Mouse (Mus musculus) neural tube, embryonic 12.5 days (tissue): Measurements from ENCODE around the gene Dyrk1a. TPM values are rescaled to one million over a fixed set of nuclear protein-coding genes. Genes with fewer than 3 reads are reported as not detected.

ENCODE experiments used
- ATAC-seq: fragments of 200-750 bp; cut with Nextera tagmentation; 2 replicates; pipeline ENCODE4 v1.8.0; 2017; ENCODE audit warnings: low read depth, mild to moderate bottlenecking, moderate TSS enrichment, moderate library complexity; ENCODE audit not compliant: low FRiP score
- H3K27ac ChIP-seq: fragments of 300-500 bp; sonication (generic); 2 replicates; pipeline ENCODE4 v1.5.1; 2016
- H3K27me3 ChIP-seq: fragments of 300-500 bp; sonication (generic); replicated peaks from 2 replicates; pipeline ENCODE4 v1.6.1; 2016; ENCODE audit warnings: mild to moderate bottlenecking
- H3K36me3 ChIP-seq: fragments of 300-500 bp; sonication (generic); 2 replicates; pipeline ENCODE4 v1.6.1; 2016; ENCODE audit warnings: mild to moderate bottlenecking
- H3K4me1 ChIP-seq: fragments of 300-500 bp; sonication (generic); 2 replicates; pipeline ENCODE4 v1.6.1; 2016
- H3K4me2 ChIP-seq: fragments of 300-500 bp; sonication (generic); replicated peaks from 2 replicates; pipeline ENCODE4 v1.6.1; 2016; ENCODE audit warnings: mild to moderate bottlenecking
- H3K4me3 ChIP-seq: fragments of 300-500 bp; sonication (generic); 2 replicates; pipeline ENCODE4 v1.5.1; 2016
- H3K9ac ChIP-seq: fragments of 300-500 bp; sonication (generic); 2 replicates; pipeline ENCODE4 v1.6.1; 2016; ENCODE audit warnings: mild to moderate bottlenecking
- H3K9me3 ChIP-seq: fragments of 300-500 bp; sonication (generic); 2 replicates; pipeline ENCODE4 v1.6.1; 2016; ENCODE audit warnings: mild to moderate bottlenecking
- WGBS: fragments of 180-500 bp; shearing (Covaris S2); methylation state at CpG from one replicate; pipeline ENCODE4 v1.1.7; 2016; 5-methylcytosine and 5-hydroxymethylcytosine counted together
- polyA plus RNA-seq: library from polyadenylated mRNA; unstranded; fragments of >200 nt; fragmentation: Nextera tagmentation; extraction: Ambion mirVana; gene quantifications from 2 replicates; pipeline ENCODE4 v1.2.1, GENCODE M21; 2016

Dyrk1a gene
- polyA plus RNA-seq, 1 experiment from 2014 or later: 10.0 TPM

DNA sequence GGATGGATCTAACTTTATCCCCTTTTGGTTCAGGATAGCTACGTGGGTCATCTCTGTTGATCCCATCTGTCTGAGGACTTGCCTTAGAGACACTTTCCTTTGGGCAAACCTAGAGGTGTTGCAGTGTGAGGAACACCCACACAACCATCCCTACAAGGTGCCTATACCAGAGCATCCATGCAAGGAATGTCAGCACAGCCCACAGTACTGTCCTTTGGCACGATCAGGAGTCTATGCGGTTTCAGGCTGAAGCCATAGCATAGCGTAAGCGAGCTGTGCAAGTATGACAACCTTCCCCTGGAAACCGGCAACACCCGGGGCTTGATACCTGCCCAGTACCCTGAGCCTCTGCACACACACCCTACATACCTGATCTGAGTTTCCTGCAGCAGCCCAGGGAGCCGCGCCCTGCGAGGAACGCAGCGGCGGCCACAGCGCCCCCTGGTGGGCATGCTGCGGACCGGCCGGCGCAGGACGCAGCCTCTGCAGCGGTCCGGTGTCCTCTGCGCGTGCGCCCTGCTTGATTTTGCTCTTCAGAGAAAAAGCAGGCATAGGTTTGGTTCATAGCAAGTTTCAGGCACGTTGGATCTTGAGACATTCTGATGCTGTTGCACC, 143.8 kb downstream of the Dyrk1a start:
- 0 out of 2 replicates have a peak overlapping the region, but pooled peaks have one; percentile 26 for H3K9ac ChIP-seq
- no peak overlapping the region for H3K27ac ChIP-seq
- H3K27me3 ChIP-seq: no peaks in the 10 kb centered on the region
- H3K4me3 ChIP-seq: peak overlapping the region; percentile 16
- peak; percentile 87 for ATAC-seq
- H3K4me1 ChIP-seq: peaks cover 17% of the 10 kb centered on the region
- H3K36me3 ChIP-seq: no peaks in the 10 kb centered on the region
- WGBS: 11% methylated on average over 25 of the region's 25 CpGs
- H3K4me2 ChIP-seq: peak overlapping the region; percentile 57
- peaks cover 5% of the 10 kb centered on the region; the same call in 1 of the 2 replicates for H3K9me3 ChIP-seq

DNA sequence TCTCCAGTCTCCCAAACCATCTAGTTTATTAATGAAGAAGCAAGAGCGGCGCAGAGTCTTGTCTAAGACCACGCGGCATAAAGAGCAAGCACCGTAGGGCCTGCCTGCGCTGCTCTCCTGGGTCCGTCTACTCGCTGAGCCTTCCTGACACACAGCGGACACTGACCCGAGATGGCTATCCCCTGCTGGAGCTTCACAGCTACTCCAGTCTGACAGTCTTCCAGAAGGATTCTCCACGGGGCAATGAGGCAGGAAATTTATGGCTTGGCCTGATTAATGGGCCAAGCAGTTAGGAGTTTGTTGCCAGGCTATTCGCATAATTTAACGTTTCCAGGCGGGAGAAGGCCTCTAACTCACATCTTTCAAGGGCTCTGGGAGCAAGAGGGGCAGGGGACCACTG, 144.7 kb downstream of the Dyrk1a start:
- peaks cover 5% of the 10 kb centered on the region; the same call in 1 of the 2 replicates for H3K9me3 ChIP-seq
- ATAC-seq: peak; percentile 90
- peaks cover 17% of the 10 kb centered on the region for H3K4me1 ChIP-seq
- no peaks in the 10 kb centered on the region for H3K27me3 ChIP-seq
- H3K4me2 ChIP-seq: peak overlapping the region; percentile 57
- no peak overlapping the region for H3K27ac ChIP-seq
- H3K36me3 ChIP-seq: no peaks in the 10 kb centered on the region
- no peak overlapping the region for H3K9ac ChIP-seq
- no peak overlapping the region for H3K4me3 ChIP-seq
- 21% methylated on average over 14 of the region's 14 CpGs for whole genome bisulfite sequencing

GRCm38 (mm10) chr16:94717051-94717450, 147.2 kb downstream of the Dyrk1a start:
- no peaks in the 10 kb centered on the region for H3K36me3 ChIP-seq

DNA sequence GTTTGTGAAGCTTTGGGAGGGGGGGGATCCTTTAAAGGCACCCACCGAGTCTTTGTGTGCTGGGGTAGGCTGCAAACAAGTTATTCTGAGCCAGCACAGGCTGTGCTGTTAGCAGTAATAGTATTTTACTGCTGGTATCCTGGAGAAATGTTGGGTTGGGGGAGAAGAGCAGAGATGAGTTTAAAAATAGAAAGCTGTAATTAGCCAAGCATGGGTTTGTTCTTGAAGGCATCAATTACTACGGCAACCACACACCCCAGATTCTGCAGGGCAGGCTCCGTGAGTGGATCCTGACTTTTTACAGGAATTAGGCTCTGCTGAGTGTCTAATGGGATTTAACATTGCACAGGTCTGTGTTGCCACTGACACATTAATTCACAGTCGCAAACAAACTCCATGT, 149.1 kb downstream of the Dyrk1a start:
- Histone ChIP-seq H3K4me3 (no peak overlapping the region), H3K27ac (no peak overlapping the region), H3K27me3 (no peaks in the 10 kb centered on the region), H3K4me2 (no peak overlapping the region), H3K9me3 (peaks cover 5% of the 10 kb centered on the region; the same call in 1 of the 2 replicates), H3K9ac (no peak overlapping the region), H3K4me1 (peaks cover 11% of the 10 kb centered on the region), H3K36me3 (no peaks in the 10 kb centered on the region)
- 66% methylated on average over 4 of the region's 4 CpGs for WGBS
- no peak for ATAC-seq

More at GRCm38 (mm10) chr16:94717051-94717450, 147.2 kb downstream of the Dyrk1a start:
- Histone ChIP-seq H3K4me1 (peaks cover 17% of the 10 kb centered on the region), H3K27me3 (no peaks in the 10 kb centered on the region), H3K27ac (no peak overlapping the region), H3K9ac (no peak overlapping the region), H3K4me3 (no peak overlapping the region), H3K4me2 (no peak overlapping the region), H3K9me3 (peaks cover 5% of the 10 kb centered on the region; the same call in 1 of the 2 replicates)
- WGBS: 95% methylated on average over 11 of the region's 11 CpGs
- ATAC-seq: no peak

DNA sequence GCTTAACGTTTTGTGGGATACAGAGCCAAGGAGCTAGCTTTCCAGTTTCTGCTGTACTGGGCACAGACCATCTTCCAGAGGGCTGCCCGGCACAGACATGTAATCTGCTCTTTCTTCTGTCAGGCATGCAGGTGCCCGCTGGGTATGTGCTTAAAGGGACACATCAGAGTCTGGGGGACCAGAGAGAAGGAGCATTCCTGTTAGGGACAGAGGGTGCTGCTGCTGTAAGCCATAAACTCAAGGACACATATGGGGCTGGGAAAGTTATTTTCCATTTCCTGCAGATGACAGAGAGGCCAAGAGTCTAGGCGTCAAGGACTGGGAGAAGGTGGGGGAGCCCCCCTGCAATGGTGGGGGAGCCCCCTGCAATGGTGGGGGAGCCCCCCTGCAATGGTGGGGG, 149.7 kb downstream of the Dyrk1a start:
- no peak overlapping the region for H3K27ac ChIP-seq
- H3K36me3 ChIP-seq: no peaks in the 10 kb centered on the region
- no peak overlapping the region for H3K4me3 ChIP-seq
- WGBS: 84% methylated on average over 4 of the region's 4 CpGs
- no peak overlapping the region for H3K9ac ChIP-seq
- peaks cover 5% of the 10 kb centered on the region for H3K4me1 ChIP-seq
- peaks cover 5% of the 10 kb centered on the region; the same call in 1 of the 2 replicates for H3K9me3 ChIP-seq
- ATAC-seq: no peak
- H3K4me2 ChIP-seq: no peak overlapping the region
- no peaks in the 10 kb centered on the region for H3K27me3 ChIP-seq

- 65% methylated on average over 7 of the region's 7 CpGs for WGBS
- Histone ChIP-seq H3K36me3 (no peaks in the 10 kb centered on the region), H3K27ac (no peak overlapping the region), H3K9me3 (peaks cover 5% of the 10 kb centered on the region; the same call in 1 of the 2 replicates), H3K4me3 (no peak overlapping the region), H3K4me2 (no peak overlapping the region), H3K9ac (no peak overlapping the region), H3K27me3 (no peaks in the 10 kb centered on the region), H3K4me1 (peaks cover 6% of the 10 kb centered on the region)
- ATAC-seq: no peak
Observed at GRCm38 (mm10) chr16:94720476-94721153, 150.8 kb downstream of the Dyrk1a start.

- no peak overlapping the region for H3K9ac ChIP-seq
- no peak overlapping the region for H3K4me2 ChIP-seq
- ATAC-seq: no peak
- peaks cover 6% of the 10 kb centered on the region for H3K4me1 ChIP-seq
- H3K4me3 ChIP-seq: no peak overlapping the region
- no peaks in the 10 kb centered on the region for H3K36me3 ChIP-seq
- 80% methylated on average over 10 of the region's 10 CpGs for WGBS
- H3K27me3 ChIP-seq: no peaks in the 10 kb centered on the region
- H3K9me3 ChIP-seq: peaks cover under 1% of the 10 kb centered on the region; the same call in 1 of the 2 replicates
- no peak overlapping the region for H3K27ac ChIP-seq
Observed at GRCm38 (mm10) chr16:94721549-94722006, 151.8 kb downstream of the Dyrk1a start.

GRCm38 (mm10) chr16:94722936-94723335, 153.1 kb downstream of the Dyrk1a start:
- Histone ChIP-seq H3K9me3 (no peaks in the 10 kb centered on the region), H3K4me3 (no peak overlapping the region), H3K4me1 (peaks cover 6% of the 10 kb centered on the region), H3K4me2 (no peak overlapping the region), H3K27ac (no peak overlapping the region), H3K36me3 (no peaks in the 10 kb centered on the region), H3K27me3 (no peaks in the 10 kb centered on the region), H3K9ac (no peak overlapping the region)
- 82% methylated on average over 12 of the region's 12 CpGs for WGBS
- no peak for ATAC-seq

- H3K36me3 ChIP-seq: no peaks in the 10 kb centered on the region
- H3K4me2 ChIP-seq: peak overlapping the region; percentile 85
- H3K27me3 ChIP-seq: no peaks in the 10 kb centered on the region
- H3K9ac ChIP-seq: peak overlapping the region; percentile 55
- peak; percentile 97 for ATAC-seq
- H3K4me1 ChIP-seq: peaks cover 6% of the 10 kb centered on the region
- H3K9me3 ChIP-seq: no peaks in the 10 kb centered on the region; the same call in 1 of the 2 replicates
- WGBS: under 1% methylated on average over 23 of the region's 23 CpGs
- peak overlapping the region; percentile 38; the same call in 1 of the 2 replicates for H3K27ac ChIP-seq
- H3K4me3 ChIP-seq: peak overlapping the region; percentile 52
Observed at GRCm38 (mm10) chr16:94724061-94724596, 154.3 kb downstream of the Dyrk1a start.

DNA sequence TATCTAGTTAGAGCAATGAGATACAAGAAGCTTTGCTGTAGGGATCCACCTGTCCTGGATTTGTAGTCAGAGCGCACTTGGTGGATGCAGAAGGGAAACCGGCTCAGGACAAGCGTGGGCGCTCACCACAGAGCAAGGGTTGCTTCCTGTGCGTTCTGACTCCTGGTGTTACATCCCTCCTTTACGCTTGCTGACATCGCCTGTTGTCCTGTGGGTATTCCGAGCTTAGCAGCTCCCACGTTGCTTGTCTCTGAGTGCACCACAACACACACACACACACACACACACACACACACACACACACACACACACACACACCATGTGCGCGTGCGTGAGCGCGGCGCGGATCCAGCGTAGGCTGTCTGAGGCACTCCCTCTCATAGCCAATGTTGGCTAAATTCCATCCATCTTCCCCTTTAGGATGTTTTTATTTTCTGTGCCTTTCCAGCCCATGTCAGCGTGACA, 155.0 kb downstream of the Dyrk1a start:
- Histone ChIP-seq H3K27me3 (no peaks in the 10 kb centered on the region), H3K36me3 (no peaks in the 10 kb centered on the region), H3K4me1 (peaks cover 6% of the 10 kb centered on the region), H3K4me2 (peak overlapping the region; percentile 85), H3K9ac (peak overlapping the region; percentile 55), H3K9me3 (no peaks in the 10 kb centered on the region; the same call in 1 of the 2 replicates), H3K27ac (0 out of 2 replicates have a peak overlapping the region, but pooled peaks have one; percentile 38), H3K4me3 (peak overlapping the region; percentile 52)
- 4% methylated on average over 18 of the region's 18 CpGs for WGBS
- ATAC-seq: peak; percentile 38

DNA sequence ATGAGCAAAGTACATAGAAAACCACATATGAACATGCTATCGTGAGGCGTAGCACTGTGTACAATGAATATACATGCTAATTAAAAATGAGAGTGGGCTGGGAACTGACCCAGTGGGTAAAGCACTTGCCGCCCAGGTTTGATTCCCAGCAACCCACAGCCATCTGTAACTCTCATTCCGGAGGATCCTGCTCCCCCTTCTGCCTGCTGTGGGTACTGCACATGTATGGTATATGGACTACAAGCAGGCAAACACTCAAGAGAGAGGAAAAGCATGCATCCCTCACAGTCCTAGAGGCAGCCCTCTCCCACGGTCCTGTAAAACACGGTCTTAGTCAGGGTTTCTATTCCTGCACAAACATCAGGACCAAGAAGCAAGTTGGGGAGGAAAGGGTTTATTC, 159.4 kb downstream of the Dyrk1a start:
- Histone ChIP-seq H3K9ac (no peak overlapping the region), H3K4me3 (no peak overlapping the region), H3K9me3 (no peaks in the 10 kb centered on the region; the same call in 1 of the 2 replicates), H3K4me1 (peaks cover 12% of the 10 kb centered on the region), H3K27ac (no peak overlapping the region), H3K4me2 (no peak overlapping the region), H3K36me3 (no peaks in the 10 kb centered on the region), H3K27me3 (no peaks in the 10 kb centered on the region)
- WGBS: 88% methylated on average over 6 of the region's 6 CpGs
- no peak for ATAC-seq

DNA sequence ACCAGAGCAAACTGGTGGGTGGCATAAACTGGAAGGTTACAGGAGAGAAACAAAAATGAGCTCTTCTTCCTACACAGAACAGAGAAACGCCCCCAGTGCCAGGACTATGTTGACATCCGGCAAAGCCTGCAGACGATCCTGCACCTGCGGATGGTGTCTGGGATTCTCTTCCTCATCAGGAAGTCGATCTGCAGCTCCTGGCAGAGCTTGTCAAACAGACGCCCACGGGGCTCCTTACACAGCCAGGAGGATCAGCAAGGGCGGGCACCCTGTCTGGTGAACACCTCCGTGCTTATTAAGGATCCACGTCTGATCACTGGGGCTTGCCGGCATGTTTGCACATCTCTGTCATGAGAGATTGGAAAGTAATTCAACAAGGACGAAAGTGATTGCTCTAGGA, 161.2 kb downstream of the Dyrk1a start:
- no peak for ATAC-seq

More for the DNA sequence above, 161.2 kb downstream of the Dyrk1a start:
- H3K9ac ChIP-seq: no peak overlapping the region
- no peak overlapping the region for H3K4me3 ChIP-seq
- no peaks in the 10 kb centered on the region for H3K36me3 ChIP-seq
- no peak overlapping the region for H3K27ac ChIP-seq
- no peak overlapping the region for H3K4me2 ChIP-seq
- no peaks in the 10 kb centered on the region; the same call in 1 of the 2 replicates for H3K9me3 ChIP-seq
- H3K27me3 ChIP-seq: no peaks in the 10 kb centered on the region
- peaks cover 8% of the 10 kb centered on the region for H3K4me1 ChIP-seq
- WGBS: 78% methylated on average over 12 of the region's 12 CpGs
